28 mouse cellular contexts compared by ENCODE assay signal in genomic region chr12:75544666-75545065, GRCm38 (mm10). TPM values are rescaled to one million over a fixed set of nuclear protein-coding genes. Genes with fewer than 3 reads are reported as not detected.
DNase-seq lines count a peak whose midpoint lies in the region; ATAC-seq and TF ChIP-seq lines count a peak whose summit lies in the region.
"Had no signal": no experiment of that assay in that cellular context is flagged by ENCODE, and none has a peak within 500 bp of the region (broad histone marks: within the 10 kb centered on the region; RNA-seq: fewer than 3 reads in every experiment).

No protein-coding gene starts in this region.

- no peak for TF ChIP-seq CTCF in gastrocnemius, adult 2 months (IDR thresholded peaks at IDR 0.05)

- TF ChIP-seq POLR2A in myocyte (IDR thresholded peaks at IDR 0.05; ENCODE audit: insufficient read length, low read depth), result no peak

- H3K4me3 ChIP-seq in gastrocnemius, adult 2 months, result no peak overlapping the region
- H3K4me3 ChIP-seq in midbrain, embryonic 11.5 days (ENCODE audit: low read depth, low read length), result no peak overlapping the region
- no peak overlapping the region for H3K4me3 ChIP-seq in midbrain, embryonic 16.5 days (ENCODE audit: low read depth, low read length)
- H3K4me3 ChIP-seq in myocyte, result no peak overlapping the region
- H3K4me3 ChIP-seq in forebrain, embryonic 14.5 days (ENCODE audit: low read depth, low read length), result no peak overlapping the region
- H3K4me3 ChIP-seq: embryonic facial prominence, embryonic 10.5 days; embryonic facial prominence, embryonic 15.5 days; forebrain, embryonic 15.5 days; heart, adult 2 months; heart, embryonic 13.5 days; hindbrain, embryonic 10.5 days; hindbrain, embryonic 15.5 days; layer of hippocampus, adult 2 months had no signal

- H3K27ac ChIP-seq in gastrocnemius, adult 2 months, result peak overlapping the region; percentile 80
- H3K27ac ChIP-seq in midbrain, embryonic 11.5 days (ENCODE audit: low read depth, low read length), result no peak overlapping the region
- no peak overlapping the region for H3K27ac ChIP-seq in midbrain, embryonic 16.5 days (ENCODE audit: low read length)
- no peak overlapping the region for H3K27ac ChIP-seq in forebrain, embryonic 14.5 days (ENCODE audit: low read depth, low read length)
- H3K27ac ChIP-seq: embryonic facial prominence, embryonic 10.5 days; embryonic facial prominence, embryonic 15.5 days; forebrain, embryonic 15.5 days; heart, adult 2 months; heart, embryonic 13.5 days; hindbrain, embryonic 10.5 days; hindbrain, embryonic 15.5 days; layer of hippocampus, adult 2 months; liver, embryonic 14.5 days; macrophage had no signal

- no peaks in the 10 kb centered on the region for H3K27me3 ChIP-seq in midbrain, embryonic 11.5 days (ENCODE audit: control insufficient read depth, insufficient read depth, low read length)
- no peaks in the 10 kb centered on the region for H3K27me3 ChIP-seq in midbrain, embryonic 16.5 days (ENCODE audit: control insufficient read depth, insufficient read depth, low read depth, low read length)
- no peaks in the 10 kb centered on the region for H3K27me3 ChIP-seq in myocyte (ENCODE audit: control insufficient read depth, insufficient read depth, insufficient read length)
- H3K27me3 ChIP-seq in forebrain, embryonic 14.5 days (replicated peaks; ENCODE audit: control insufficient read depth, insufficient read depth, low read length), result no peaks in the 10 kb centered on the region
- H3K27me3 ChIP-seq: embryonic facial prominence, embryonic 15.5 days; forebrain, embryonic 15.5 days; heart, embryonic 13.5 days; hindbrain, embryonic 15.5 days had no signal

- no peaks in the 10 kb centered on the region for H3K36me3 ChIP-seq in midbrain, embryonic 11.5 days (ENCODE audit: control insufficient read depth, insufficient read depth, low read length)
- H3K36me3 ChIP-seq in midbrain, embryonic 16.5 days (ENCODE audit: control insufficient read depth, insufficient read depth, low read length), result no peaks in the 10 kb centered on the region
- no peaks in the 10 kb centered on the region for H3K36me3 ChIP-seq in myocyte (ENCODE audit: control insufficient read depth, insufficient read depth)
- no peaks in the 10 kb centered on the region for H3K36me3 ChIP-seq in forebrain, embryonic 14.5 days (ENCODE audit: control insufficient read depth, insufficient read depth, low read length)
- H3K36me3 ChIP-seq: embryonic facial prominence, embryonic 10.5 days; embryonic facial prominence, embryonic 15.5 days; forebrain, embryonic 15.5 days; heart, embryonic 13.5 days; hindbrain, embryonic 10.5 days; hindbrain, embryonic 15.5 days had no signal

- intact Hi-C loops in gastrocnemius, adult 2 months (cut with DNase I), result no loop called here

- 72% methylated on average over 2 of the region's 2 CpGs for WGBS in midbrain, embryonic 11.5 days
- WGBS in midbrain, embryonic 16.5 days, result 78% methylated on average over 2 of the region's 2 CpGs
- 69% methylated on average over 2 of the region's 2 CpGs for WGBS in forebrain, embryonic 14.5 days

- no peak for DNase-seq in gastrocnemius, adult 2 months
- DNase-seq in gastrocnemius, postnatal 10 days, result no peak
- DNase-seq in midbrain, embryonic 11.5 days (ENCODE audit: low spot score, missing footprints), result peak; percentile 17
- no peak for DNase-seq in forebrain, embryonic 14.5 days (ENCODE audit: low spot score)
- DNase-seq in ovary, postnatal 10 days (ENCODE audit: low spot score), result no peak
- DNase-seq: adrenal gland, postnatal 10 days; cerebellum, adult 8-10 months; cerebellum, postnatal 25 days; heart, adult 2 months; heart, postnatal 14 days; kidney, postnatal 14 days; left cerebral cortex, postnatal 4 days; liver; lung, adult 2 months; lung, postnatal 10 days; midbrain, embryonic 14.5 days had no signal

- no peak for ATAC-seq in midbrain, embryonic 11.5 days (ENCODE audit: low FRiP score)
- ATAC-seq in midbrain, embryonic 16.5 days, result no peak
- ATAC-seq in forebrain, embryonic 14.5 days, result no peak
- ATAC-seq: CD4-positive, CD25-positive, alpha-beta regulatory T cell, adult 4 months; forebrain, embryonic 15.5 days had no signal

- H3K4me2 ChIP-seq in midbrain, embryonic 11.5 days, result no peak overlapping the region
- H3K4me2 ChIP-seq in midbrain, embryonic 16.5 days (ENCODE audit: low read length), result no peak overlapping the region
- peak overlapping the region; percentile 66 for H3K4me2 ChIP-seq in myocyte (ENCODE audit: low read depth)
- no peak overlapping the region for H3K4me2 ChIP-seq in forebrain, embryonic 14.5 days (ENCODE audit: low read length)
- H3K4me2 ChIP-seq: embryonic facial prominence, embryonic 15.5 days; forebrain, embryonic 15.5 days; heart, embryonic 13.5 days; hindbrain, embryonic 15.5 days had no signal

- no peak overlapping the region for H3K9ac ChIP-seq in midbrain, embryonic 11.5 days (ENCODE audit: low read length)
- H3K9ac ChIP-seq in midbrain, embryonic 16.5 days (ENCODE audit: low read depth, low read length), result no peak overlapping the region
- H3K9ac ChIP-seq in forebrain, embryonic 14.5 days (ENCODE audit: low read length), result no peak overlapping the region
- H3K9ac ChIP-seq: embryonic facial prominence, embryonic 15.5 days; forebrain, embryonic 15.5 days; heart, embryonic 13.5 days; hindbrain, embryonic 15.5 days; liver, embryonic 14.5 days had no signal

- no peaks in the 10 kb centered on the region for H3K9me3 ChIP-seq in midbrain, embryonic 11.5 days (ENCODE audit: control insufficient read depth, low read length)
- no peaks in the 10 kb centered on the region for H3K9me3 ChIP-seq in midbrain, embryonic 16.5 days (replicated peaks; ENCODE audit: control insufficient read depth, low read length, poor library complexity, severe bottlenecking)
- H3K9me3 ChIP-seq in forebrain, embryonic 14.5 days (replicated peaks; ENCODE audit: control insufficient read depth, low read length), result no peaks in the 10 kb centered on the region
- H3K9me3 ChIP-seq: embryonic facial prominence, embryonic 10.5 days; embryonic facial prominence, embryonic 15.5 days; forebrain, embryonic 15.5 days; heart, embryonic 13.5 days; hindbrain, embryonic 10.5 days; hindbrain, embryonic 15.5 days had no signal

- H3K79me2 ChIP-seq in myocyte (ENCODE audit: control insufficient read depth, insufficient read depth), result peaks cover 93% of the 10 kb centered on the region

- H3K4me1 ChIP-seq in midbrain, embryonic 11.5 days (ENCODE audit: control insufficient read depth, insufficient read depth, low read length), result no peaks in the 10 kb centered on the region
- peaks cover 12% of the 10 kb centered on the region for H3K4me1 ChIP-seq in midbrain, embryonic 16.5 days (ENCODE audit: control insufficient read depth, insufficient read depth, low read length)
- no peaks in the 10 kb centered on the region for H3K4me1 ChIP-seq in forebrain, embryonic 14.5 days (ENCODE audit: control insufficient read depth, insufficient read depth, low read length)
- H3K4me1 ChIP-seq: forebrain, embryonic 15.5 days had no signal

- no peak overlapping the region for H3ac ChIP-seq in myocyte (ENCODE audit: control insufficient read depth, insufficient read length)

TF ChIP-seq in myocyte, 11 proteins besides CTCF, POLR2A, EP300 and RAD21:
- TF ChIP-seq CEBPB (IDR thresholded peaks at IDR 0.05; ENCODE audit: insufficient read depth, poor library complexity, severe bottlenecking), result no peak
- no peak for TF ChIP-seq E2F4 (IDR thresholded peaks at IDR 0.05; ENCODE audit: insufficient read depth)

RNA-seq across cellular contexts. Expression of gene Ppp2r5e, which starts 51.4 kb away (rescaled TPM):
- total RNA-seq in gastrocnemius, adult 2 months (2021), result 10 to 100 TPM; 32.2 to 34.3 TPM
- 10 to 100 TPM; 28.6 to 32.0 TPM for total RNA-seq in gastrocnemius, postnatal 10 days (2021)
- polyA plus RNA-seq in midbrain, embryonic 11.5 days (2014; fragmentation: Nextera tagmentation; extraction: Ambion mirVana), result 22.3 and 24.7 TPM in 2 replicates
- polyA plus RNA-seq in midbrain, embryonic 16.5 days (2015; fragmentation: Nextera tagmentation; extraction: Ambion mirVana), result 18.1 and 18.9 TPM in 2 replicates
- polyA plus RNA-seq in myocyte (2012; fragmentation: generic; extraction: Trizol), result 15.4 TPM
- polyA plus RNA-seq in forebrain, embryonic 14.5 days (2014; fragmentation: Nextera tagmentation; extraction: Ambion mirVana), result 25.8 and 26.9 TPM in 2 replicates
